Mouse (Mus musculus): ENCODE measurements around the gene Gm5726.
"Not testable (repeated sequence)": the region's sequence is repeated elsewhere in the genome, so short reads cannot be mapped to it uniquely, and the experiment has no call there.

Gm5726 gene

DNA sequence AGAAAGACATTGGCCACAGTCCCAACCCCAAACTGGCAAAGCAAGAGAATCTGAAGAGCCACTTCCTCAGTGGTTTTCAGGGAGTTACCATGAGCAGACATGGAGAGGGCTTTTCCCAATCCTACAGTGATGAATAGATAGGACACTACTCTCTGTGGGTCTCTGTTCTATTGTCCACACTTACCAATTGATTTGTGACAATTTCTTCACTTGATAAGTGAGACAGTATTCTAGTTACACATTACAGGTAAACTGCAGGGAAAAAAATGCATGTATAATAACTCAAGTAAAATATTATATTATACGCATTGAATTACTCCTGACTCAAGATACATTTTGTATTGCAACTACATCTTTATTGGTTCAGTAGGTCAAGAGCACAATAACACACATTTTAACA is at the start of gene Gm5726:
Gene Gm5726 (minus strand): TSS at position 101 of the 400 bp plus-strand sequence.
- not testable (repeated sequence) for DNase-seq (ENCODE audit: low spot score in 2 of 2)

DNA sequence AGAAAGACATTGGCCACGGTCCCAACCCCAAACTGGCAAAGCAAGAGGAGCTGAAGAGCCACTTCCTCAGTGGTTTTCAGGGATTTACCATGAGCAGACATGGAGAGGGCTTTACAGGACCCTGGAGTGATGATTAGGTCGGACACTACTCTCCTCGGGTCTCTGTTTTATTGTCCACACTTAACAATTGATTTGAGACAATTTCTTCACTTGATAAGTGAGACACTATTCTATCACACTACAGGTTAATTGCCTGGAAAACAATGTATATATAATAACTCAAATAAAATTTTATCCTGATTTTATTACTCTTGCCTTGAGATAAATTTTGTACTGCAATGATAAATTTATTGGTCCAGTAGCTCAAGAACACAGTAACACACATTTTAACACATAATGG is 30.6 kb upstream of the Gm5726 start, which contains the start of gene Gm4141:
Gene Gm4141 (minus strand): TSS at position 101 of the 400 bp plus-strand sequence.
- DNase-seq (ENCODE audit: low spot score in 2 of 2) = not testable (repeated sequence)

DNA sequence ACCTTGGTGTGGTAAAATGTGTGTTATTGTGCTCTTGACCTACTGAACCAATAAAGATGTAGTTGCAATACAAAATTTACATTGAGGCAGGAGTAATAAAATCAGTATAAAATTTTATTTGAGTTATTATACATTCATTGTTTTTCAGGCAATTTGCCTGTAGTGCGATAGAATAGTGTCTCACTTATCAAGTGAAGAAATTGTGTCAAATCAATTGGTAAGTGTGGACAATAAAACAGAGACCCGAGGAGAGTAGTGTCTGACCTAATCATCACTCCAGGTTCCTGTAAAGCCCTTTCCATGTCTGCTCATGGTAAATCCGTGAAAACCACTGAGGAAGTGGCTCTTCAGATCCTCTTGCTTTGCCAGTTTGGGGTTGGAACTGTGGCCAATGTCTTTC is 12.0 kb downstream of the Gm5726 start, which contains the start of gene Vmn1r104:
Gene Vmn1r104 (plus strand): TSS at position 301 of the 400 bp plus-strand sequence.
- DNase-seq (ENCODE audit: low spot score in 2 of 2) = not testable (repeated sequence)

DNA sequence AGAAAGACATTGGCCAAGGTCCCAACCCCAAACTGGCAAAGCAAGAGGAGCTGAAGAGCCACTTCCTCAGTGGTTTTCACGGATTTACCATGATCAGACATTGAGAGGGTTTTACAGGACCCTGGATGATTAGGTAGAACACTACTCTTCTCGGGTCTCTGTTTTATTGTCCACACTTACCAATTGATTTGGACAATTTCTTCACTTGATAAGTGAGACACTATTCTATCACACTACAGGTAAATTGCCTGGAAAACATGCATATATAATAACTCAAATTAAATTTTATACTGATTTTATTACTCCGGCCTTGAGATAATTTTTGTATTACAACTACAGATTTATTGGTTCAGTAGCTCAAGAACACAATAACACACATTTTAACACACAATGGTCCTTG is 35.1 kb downstream of the Gm5726 start, which contains the start of gene Vmn1r103:
Gene Vmn1r103 (minus strand): TSS at position 101 of the 400 bp plus-strand sequence.
- DNase-seq (ENCODE audit: low spot score in 2 of 2) = not testable (repeated sequence)

Data from frontal cortex, postnatal 14 days (tissue).